Comparison of ENCODE assay signal across 20 mouse cellular contexts in genomic region chr9:91528838-91529475, GRCm38 (mm10).
DNase-seq lines count a peak whose midpoint lies in the region; ATAC-seq and TF ChIP-seq lines count a peak whose summit lies in the region.
"Had no signal": no experiment of that assay in that cellular context is flagged by ENCODE, and none has a peak within 500 bp of the region (broad histone marks: within the 10 kb centered on the region; RNA-seq: fewer than 3 reads in every experiment).

No protein-coding gene starts in this region.

- no peak overlapping the region for H3K9ac ChIP-seq in forebrain, embryonic 12.5 days
- no peak overlapping the region for H3K9ac ChIP-seq in forebrain, postnatal 0 days
- H3K9ac ChIP-seq in forebrain, embryonic 15.5 days (replicated peaks) = no peak overlapping the region
- H3K9ac ChIP-seq: embryonic facial prominence, embryonic 12.5 days; hindbrain, embryonic 13.5 days had no signal

- peaks cover 3% of the 10 kb centered on the region; the same call in 1 of the 2 replicates for H3K4me1 ChIP-seq in forebrain, embryonic 12.5 days
- 0 out of 2 replicates have a peak, but pooled peaks cover 2% of the 10 kb centered on the region for H3K4me1 ChIP-seq in forebrain, postnatal 0 days (ENCODE audit: insufficient read depth)
- peaks cover 12% of the 10 kb centered on the region for H3K4me1 ChIP-seq in forebrain, embryonic 15.5 days
- H3K4me1 ChIP-seq: embryonic facial prominence, embryonic 12.5 days; heart, embryonic 10.5 days; hindbrain, embryonic 13.5 days had no signal

- ATAC-seq in forebrain, embryonic 12.5 days (ENCODE audit: low FRiP score) = peak; percentile 64
- ATAC-seq in forebrain, postnatal 0 days = no peak
- ATAC-seq in forebrain, embryonic 15.5 days (replicated peaks) = peak; percentile 76
- ATAC-seq: activated CD4-positive, CD25-positive, alpha-beta regulatory T cell, adult 4 months; intestine, embryonic 16.5 days; Patski had no signal

- 51% methylated on average over 3 of the region's 3 CpGs for WGBS in forebrain, embryonic 12.5 days
- WGBS in forebrain, postnatal 0 days = 38% methylated on average over 3 of the region's 3 CpGs
- 37% methylated on average over 3 of the region's 3 CpGs for WGBS in forebrain, embryonic 15.5 days

- no peak overlapping the region for H3K4me2 ChIP-seq in forebrain, embryonic 12.5 days
- no peak overlapping the region for H3K4me2 ChIP-seq in forebrain, postnatal 0 days (ENCODE audit: low read depth)
- H3K4me2 ChIP-seq in forebrain, embryonic 15.5 days (replicated peaks) = no peak overlapping the region
- H3K4me2 ChIP-seq: embryonic facial prominence, embryonic 12.5 days; hindbrain, embryonic 13.5 days had no signal

- H3K4me3 ChIP-seq in forebrain, embryonic 12.5 days (replicated peaks) = no peak overlapping the region
- no peak overlapping the region for H3K4me3 ChIP-seq in forebrain, postnatal 0 days (ENCODE audit: low read depth, low read length)
- H3K4me3 ChIP-seq in forebrain, embryonic 15.5 days = no peak overlapping the region
- H3K4me3 ChIP-seq: embryonic facial prominence, embryonic 12.5 days; heart, embryonic 10.5 days; hindbrain, embryonic 13.5 days had no signal

- H3K9me3 ChIP-seq in forebrain, embryonic 12.5 days = no peaks in the 10 kb centered on the region
- no peaks in the 10 kb centered on the region for H3K9me3 ChIP-seq in forebrain, postnatal 0 days (ENCODE audit: low read length)
- no peaks in the 10 kb centered on the region for H3K9me3 ChIP-seq in forebrain, embryonic 15.5 days
- H3K9me3 ChIP-seq: embryonic facial prominence, embryonic 12.5 days; heart, embryonic 10.5 days; hindbrain, embryonic 13.5 days had no signal

- TF ChIP-seq CTCF in forebrain, postnatal 0 days (IDR thresholded peaks at IDR 0.05; ENCODE audit: low read depth) = no peak

- no peaks in the 10 kb centered on the region for H3K36me3 ChIP-seq in forebrain, embryonic 12.5 days (replicated peaks)
- H3K36me3 ChIP-seq in forebrain, postnatal 0 days (ENCODE audit: insufficient read depth) = no peaks in the 10 kb centered on the region
- H3K36me3 ChIP-seq in forebrain, embryonic 15.5 days = no peaks in the 10 kb centered on the region
- H3K36me3 ChIP-seq: embryonic facial prominence, embryonic 12.5 days; heart, embryonic 10.5 days; hindbrain, embryonic 13.5 days had no signal

- H3K27me3 ChIP-seq in forebrain, embryonic 12.5 days = no peaks in the 10 kb centered on the region
- no peaks in the 10 kb centered on the region for H3K27me3 ChIP-seq in forebrain, postnatal 0 days (ENCODE audit: insufficient read depth, low read length)
- H3K27me3 ChIP-seq in forebrain, embryonic 15.5 days = no peaks in the 10 kb centered on the region
- H3K27me3 ChIP-seq: CH12.LX; embryonic facial prominence, embryonic 12.5 days; hindbrain, embryonic 13.5 days; Patski had no signal

- no peak for DNase-seq in forebrain, postnatal 0 days
- DNase-seq in layer of hippocampus, adult 9-11 months = peak; percentile 3
- DNase-seq in layer of hippocampus, postnatal 25 days (ENCODE audit: extremely low spot score in 1 of 2, low spot score in 1 of 2) = no peak
- no peak for DNase-seq in heart, postnatal 4 days
- no peak for DNase-seq in heart, adult 11 months
- DNase-seq: adrenal gland, postnatal 14 days; cerebellum, adult 8-10 months; cerebellum, postnatal 25 days; gastrocnemius, postnatal 36 days; heart, adult 18-20 months; heart, postnatal 10 days had no signal

- no peak overlapping the region for H3K27ac ChIP-seq in forebrain, embryonic 12.5 days
- no peak overlapping the region for H3K27ac ChIP-seq in forebrain, postnatal 0 days (ENCODE audit: low read depth, low read length)
- peak overlapping the region; percentile 47 for H3K27ac ChIP-seq in forebrain, embryonic 15.5 days (replicated peaks)
- H3K27ac ChIP-seq: embryonic facial prominence, embryonic 12.5 days; heart, embryonic 10.5 days; hindbrain, embryonic 13.5 days had no signal
